In genomic region chr15:76973855-76974651, GRCm38 (mm10) we compare ENCODE assay signal across 8 mouse cellular contexts. TPM values are rescaled to one million over a fixed set of nuclear protein-coding genes. Genes with fewer than 3 reads are reported as not detected.
A peak's percentile ranks its signal among the peaks of the same experiment; 100 is the strongest.
DNase-seq lines count a peak whose midpoint lies in the region; ATAC-seq lines count a peak whose summit lies in the region.

No protein-coding gene starts in this region.

- peak; percentile 63 for DNase-seq in CD4-positive helper T cell, adult 2 months (ENCODE audit: low read depth, low spot score)
- DNase-seq in brain, adult 2 months (ENCODE audit: low read depth, low spot score) = peak; percentile 90
- DNase-seq in forebrain, embryonic 10.5 days (ENCODE audit: extremely low spot score, low spot score) = peak; percentile 80
- DNase-seq in kidney, postnatal 10 days = peak; percentile 94
- peak; percentile 90 for DNase-seq in neural tube, embryonic 10.5 days (ENCODE audit: extremely low spot score, low spot score)
- DNase-seq in testis, postnatal 10 days (ENCODE audit: low spot score) = peak; percentile 93

- peak overlapping the region; percentile 72 for H3K4me2 ChIP-seq in heart, embryonic 14.5 days (ENCODE audit: low read length)
- H3K4me2 ChIP-seq in liver, embryonic 12.5 days = peak overlapping the region; percentile 71

- H3K9ac ChIP-seq in heart, embryonic 14.5 days (ENCODE audit: low read length) = peak overlapping the region; percentile 78
- H3K9ac ChIP-seq in liver, embryonic 12.5 days = peak overlapping the region; percentile 62

- peak; percentile 79 for ATAC-seq in heart, embryonic 14.5 days (ENCODE audit: insufficient number of reproducible peaks, insufficient read depth, low FRiP score, low read depth)
- ATAC-seq in liver, embryonic 12.5 days = 0 out of 2 replicates have a peak, but pooled peaks have one; percentile 18

- peaks cover 16% of the 10 kb centered on the region for H3K4me1 ChIP-seq in forebrain, embryonic 10.5 days
- H3K4me1 ChIP-seq in heart, embryonic 14.5 days (ENCODE audit: control insufficient read depth in 2 of 2, insufficient read depth in 2 of 2, low read length in 2 of 2) = peaks cover 4 to 5% of the 10 kb centered on the region in 2 experiments; a peak in 3 of 4 replicates
- peaks cover 6% of the 10 kb centered on the region; the same call in 1 of the 2 replicates for H3K4me1 ChIP-seq in liver, embryonic 12.5 days

- H3K9me3 ChIP-seq in forebrain, embryonic 10.5 days = no peaks in the 10 kb centered on the region
- no peaks in the 10 kb centered on the region for H3K9me3 ChIP-seq in heart, embryonic 14.5 days (ENCODE audit: control insufficient read depth, low read length)
- H3K9me3 ChIP-seq in liver, embryonic 12.5 days (replicated peaks) = no peaks in the 10 kb centered on the region

- H3K4me3 ChIP-seq in forebrain, embryonic 10.5 days = peak overlapping the region; percentile 61
- peak overlapping the region; percentile 50 to 75 for H3K4me3 ChIP-seq in heart, embryonic 14.5 days (ENCODE audit: control insufficient read depth in 1 of 2, insufficient read depth in 1 of 2, low read depth in 1 of 2, low read length in 2 of 2)
- peak overlapping the region; percentile 54 for H3K4me3 ChIP-seq in liver, embryonic 12.5 days

- WGBS in forebrain, embryonic 10.5 days = 6% methylated on average over 31 of the region's 31 CpGs
- 6% methylated on average over 29 of the region's 31 CpGs for WGBS in heart, embryonic 14.5 days
- 4% methylated on average over 29 of the region's 31 CpGs for WGBS in liver, embryonic 12.5 days (ENCODE audit: insufficient replicate concordance)

- no peaks in the 10 kb centered on the region for H3K36me3 ChIP-seq in forebrain, embryonic 10.5 days (replicated peaks)
- no peaks in the 10 kb centered on the region for H3K36me3 ChIP-seq in heart, embryonic 14.5 days (ENCODE audit: control insufficient read depth, insufficient read depth, low read length)
- H3K36me3 ChIP-seq in liver, embryonic 12.5 days = no peaks in the 10 kb centered on the region

- peak overlapping the region; percentile 93 for H3K27ac ChIP-seq in forebrain, embryonic 10.5 days
- peak overlapping the region; percentile 59 to 64 for H3K27ac ChIP-seq in heart, embryonic 14.5 days (replicated peaks in 1 of 2; ENCODE audit: control insufficient read depth in 1 of 2, insufficient read depth in 1 of 2, low read depth in 2 of 2, low read length in 2 of 2)
- no peak overlapping the region for H3K27ac ChIP-seq in liver, embryonic 12.5 days

- no peaks in the 10 kb centered on the region for H3K27me3 ChIP-seq in forebrain, embryonic 10.5 days (ENCODE audit: poor library complexity, severe bottlenecking)
- H3K27me3 ChIP-seq in heart, embryonic 14.5 days (ENCODE audit: control insufficient read depth, insufficient read depth, low read length) = no peaks in the 10 kb centered on the region
- peaks cover 22% of the 10 kb centered on the region for H3K27me3 ChIP-seq in liver, embryonic 12.5 days (replicated peaks)

RNA-seq across cellular contexts. Expression of gene 1110038F14Rik, which starts 25.7 kb away (rescaled TPM):
- polyA plus RNA-seq in forebrain, embryonic 10.5 days (2016; fragmentation: Nextera tagmentation; extraction: Ambion mirVana) = 78.7 and 79.3 TPM in 2 replicates
- 39.6 and 46.6 TPM in 2 replicates for polyA plus RNA-seq in heart, embryonic 14.5 days (2014; fragmentation: Nextera tagmentation; extraction: Ambion mirVana)
- polyA plus RNA-seq in liver, embryonic 12.5 days (2016; fragmentation: Nextera tagmentation; extraction: Ambion mirVana) = 32.6 and 34.2 TPM in 2 replicates

RNA-seq across cellular contexts. Expression of gene Zfp647, which starts 48.8 kb away (rescaled TPM):
- 27.3 and 33.6 TPM in 2 replicates for polyA plus RNA-seq in forebrain, embryonic 10.5 days (2016; fragmentation: Nextera tagmentation; extraction: Ambion mirVana)
- polyA plus RNA-seq in heart, embryonic 14.5 days (2014; fragmentation: Nextera tagmentation; extraction: Ambion mirVana) = 6.4 and 6.6 TPM in 2 replicates
- 2.5 and 3.0 TPM in 2 replicates for polyA plus RNA-seq in liver, embryonic 12.5 days (2016; fragmentation: Nextera tagmentation; extraction: Ambion mirVana)
